Mouse (Mus musculus): ENCODE measurements at regions not wholly inside any gene's neighbourhood (a gene's known extent, or its start where the extent isn't known, plus 50 kb on each side); places are given as distances from the start of the nearest gene placed in this dataset.
A peak's percentile ranks its signal among the peaks of the same experiment; 100 is the strongest.

DNA sequence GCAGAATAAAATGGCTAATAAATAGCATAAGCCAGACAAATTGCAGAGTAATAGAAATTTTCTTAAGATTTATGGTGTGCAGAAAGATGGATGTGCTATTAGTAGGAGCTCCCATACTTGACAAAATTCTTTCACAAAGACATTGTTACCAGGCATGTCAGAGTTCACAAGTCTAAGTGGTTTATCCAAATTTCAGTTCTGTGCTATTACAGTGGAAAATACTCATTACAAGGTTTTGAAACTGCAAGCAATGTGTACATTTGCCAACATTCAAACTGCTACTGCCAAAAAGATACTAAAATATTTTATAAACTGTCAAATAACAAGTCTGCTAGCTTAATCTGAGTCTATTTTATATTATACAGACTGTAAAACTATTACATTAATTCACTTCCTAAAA is 1550.2 kb upstream of the Acvr2a start:
- DNase-seq (ENCODE audit: low read depth, low spot score): no peak

- no peak for DNase-seq (ENCODE audit: low read depth, low spot score)
Observed at GRCm38 (mm10) chr2:47265901-47266300, 1548.0 kb upstream of the Acvr2a start.

GRCm38 (mm10) chr2:47295546-47295945 is 1518.4 kb upstream of the Acvr2a start:
- no peak for DNase-seq (ENCODE audit: low read depth, low spot score)

DNA sequence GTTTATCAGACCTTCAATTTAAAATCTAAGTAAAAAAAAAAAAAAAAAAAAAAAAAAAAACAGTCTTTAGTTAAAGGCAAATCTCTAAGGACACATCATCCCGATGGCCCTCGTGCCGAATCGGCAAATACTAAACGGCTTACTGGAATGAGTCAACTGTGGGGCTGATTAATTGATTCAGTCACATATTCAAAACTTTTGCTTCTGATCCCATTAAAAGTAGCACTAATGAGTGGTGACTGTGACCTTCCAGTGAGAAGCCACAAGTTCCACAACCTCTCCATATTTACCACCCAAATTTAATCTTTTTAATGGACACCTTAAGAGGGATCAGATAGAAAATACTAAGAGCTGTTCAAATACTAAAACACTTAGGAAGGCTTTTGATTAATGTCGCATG is 1511.9 kb upstream of the Acvr2a start:
- DNase-seq (ENCODE audit: low read depth, low spot score): no peak

- no peak for DNase-seq (ENCODE audit: low read depth, low spot score)
Observed at GRCm38 (mm10) chr2:47330574-47330973, 1483.3 kb upstream of the Acvr2a start.

DNA sequence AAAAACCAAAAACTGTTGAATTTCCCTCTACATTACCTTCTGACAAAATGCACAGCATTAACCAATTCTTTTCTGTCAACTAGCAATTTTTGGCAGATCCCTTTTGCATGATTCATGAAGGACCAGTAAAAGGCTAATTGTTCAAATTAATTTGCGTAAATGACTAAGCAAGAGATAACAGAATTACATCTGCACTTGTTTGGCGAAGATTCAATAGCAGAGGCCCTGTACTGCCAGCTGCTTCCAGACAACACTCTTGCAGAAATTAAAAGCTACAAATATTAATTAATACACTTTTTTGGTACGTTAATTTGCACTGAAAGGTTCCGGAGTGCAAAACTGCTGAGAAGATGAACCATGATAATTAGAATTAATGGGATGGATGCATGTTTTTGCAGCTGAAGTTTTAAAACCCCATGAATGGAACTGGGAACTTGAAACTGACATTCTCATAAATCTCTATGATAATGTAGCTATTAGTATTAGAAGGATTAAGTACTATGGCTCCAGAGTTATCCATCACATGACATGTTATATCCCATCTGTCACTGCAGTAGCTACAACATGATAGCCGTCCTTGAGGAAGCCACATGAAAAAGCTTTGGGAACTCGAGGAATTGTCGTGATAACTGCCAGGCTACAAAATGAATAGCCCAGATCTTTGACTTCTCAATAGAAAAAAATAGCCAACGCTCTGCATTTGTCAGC is 1479.3 kb upstream of the Acvr2a start:
- DNase-seq (ENCODE audit: low read depth, low spot score): no peak

DNA sequence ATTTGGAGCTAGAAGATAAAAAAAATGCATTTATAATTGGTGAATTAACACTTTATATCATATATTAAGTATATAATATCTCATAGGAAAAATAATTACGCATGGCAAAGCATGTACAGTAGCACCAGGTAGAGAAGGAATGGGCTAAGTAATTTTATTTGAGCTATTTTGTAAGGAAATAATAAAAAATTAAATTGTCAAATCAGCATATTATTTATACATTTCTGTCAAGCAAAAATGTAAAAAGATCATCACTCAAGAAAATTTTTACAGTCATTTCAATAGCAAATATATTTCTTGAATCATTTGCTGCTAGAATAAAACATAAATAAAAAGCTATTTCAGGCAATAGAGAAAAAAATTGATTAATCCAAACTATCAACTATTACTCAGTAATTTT is 1450.4 kb upstream of the Acvr2a start:
- no peak for DNase-seq (ENCODE audit: low read depth, low spot score)

- DNase-seq (ENCODE audit: low read depth, low spot score): peak; percentile 20
Observed at GRCm38 (mm10) chr2:47368296-47368695, 1445.6 kb upstream of the Acvr2a start.
